Mouse (Mus musculus) limb, embryonic 10.5 days (tissue): ENCODE data around the gene H2-Ob. TPM values are rescaled to one million over a fixed set of nuclear protein-coding genes. Genes with fewer than 3 reads are reported as not detected.

Experiments used
- DNase-seq: peaks from one replicate; pipeline ENCODE4 v3.0.0-alpha.2; 2017; ENCODE audit warnings: low spot score
- H3K27ac ChIP-seq: fragments of 300-500 bp; sonication (generic); 2 replicates; pipeline ENCODE4 v1.5.1; 2016; ENCODE audit warnings: mild to moderate bottlenecking
- H3K27me3 ChIP-seq: fragments of 300-500 bp; sonication (generic); 2 replicates; pipeline ENCODE4 v1.6.1; 2016; ENCODE audit warnings: low read depth, mild to moderate bottlenecking; ENCODE audit not compliant: poor library complexity, severe bottlenecking
- H3K36me3 ChIP-seq: fragments of 300-500 bp; sonication (generic); 2 replicates; pipeline ENCODE4 v1.6.1; 2016; ENCODE audit warnings: mild to moderate bottlenecking, moderate library complexity
- H3K4me1 ChIP-seq: fragments of 300-500 bp; sonication (generic); 2 replicates; pipeline ENCODE4 v1.6.1; 2016
- H3K4me3 ChIP-seq: fragments of 300-500 bp; sonication (generic); 2 replicates; pipeline ENCODE4 v1.5.1; 2016; ENCODE audit warnings: mild to moderate bottlenecking, moderate library complexity
- H3K9me3 ChIP-seq: fragments of 300-500 bp; sonication (generic); replicated peaks from 2 replicates; pipeline ENCODE4 v1.6.1; 2016; ENCODE audit warnings: mild to moderate bottlenecking
- WGBS: fragments of 180-500 bp; shearing (Covaris S2); methylation state at CpG from one replicate; pipeline ENCODE4 v1.1.7; 2016; 5-methylcytosine and 5-hydroxymethylcytosine counted together
- polyA plus RNA-seq: library from polyadenylated mRNA; unstranded; fragments of >200 nt; fragmentation: Nextera tagmentation; extraction: Ambion mirVana; gene quantifications from 2 replicates; pipeline ENCODE4 v1.2.1, GENCODE M21; 2016

The H2-Ob gene
- polyA plus RNA-seq, 1 experiment from 2014 or later, result not detected

DNA sequence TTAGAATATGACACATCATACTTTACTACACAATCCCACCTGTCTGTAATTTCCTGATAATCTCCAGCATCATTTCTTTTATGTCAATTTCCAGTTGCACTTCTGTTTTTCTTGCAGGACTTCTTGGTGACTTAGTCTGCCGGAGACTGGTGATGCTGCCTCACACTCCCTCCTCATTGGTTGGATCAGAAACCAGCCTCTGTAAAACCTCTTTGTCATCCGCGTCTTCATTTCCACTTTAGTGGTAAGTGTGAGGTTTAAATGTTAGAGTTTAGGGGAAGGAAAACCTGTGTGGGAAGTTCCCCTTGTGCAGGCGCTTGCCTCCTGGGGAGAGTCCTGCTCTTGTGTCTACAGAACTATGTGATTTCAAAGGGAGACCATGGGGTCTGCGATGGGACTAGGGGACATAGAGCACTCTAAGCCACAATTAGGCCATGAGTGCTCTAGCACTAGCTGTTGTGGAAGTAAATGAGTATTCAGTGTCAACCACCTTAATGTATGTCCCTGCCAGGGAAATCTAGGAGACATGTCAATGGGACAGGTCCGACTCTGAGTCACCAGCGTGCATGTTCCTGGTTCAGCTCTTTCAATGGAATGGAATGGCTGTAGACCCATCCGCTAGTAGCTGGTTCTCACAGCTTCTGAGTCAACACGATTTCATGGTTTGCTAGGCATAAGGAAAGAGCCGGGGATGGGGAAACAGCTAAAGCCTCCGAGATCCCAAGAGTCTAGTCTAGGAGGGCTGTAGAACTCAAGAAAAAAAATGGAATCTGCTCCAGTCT, 19.1 kb downstream of the H2-Ob start, which contains the start of gene H2-Ab1:
TSS of gene H2-Ab1 (plus strand) at position 96 of the 782 bp plus-strand sequence.
- 72% methylated on average over 11 of the region's 11 CpGs for WGBS
- Histone ChIP-seq H3K36me3 (no peaks in the 10 kb centered on the region), H3K27me3 (peaks cover 16% of the 10 kb centered on the region), H3K9me3 (no peaks in the 10 kb centered on the region), H3K4me3 (no peak within 1 kb of the TSS), H3K27ac (no peak within 1 kb of the TSS), H3K4me1 (no peaks in the 10 kb centered on the region)
- peak; percentile 41 for DNase-seq

DNA sequence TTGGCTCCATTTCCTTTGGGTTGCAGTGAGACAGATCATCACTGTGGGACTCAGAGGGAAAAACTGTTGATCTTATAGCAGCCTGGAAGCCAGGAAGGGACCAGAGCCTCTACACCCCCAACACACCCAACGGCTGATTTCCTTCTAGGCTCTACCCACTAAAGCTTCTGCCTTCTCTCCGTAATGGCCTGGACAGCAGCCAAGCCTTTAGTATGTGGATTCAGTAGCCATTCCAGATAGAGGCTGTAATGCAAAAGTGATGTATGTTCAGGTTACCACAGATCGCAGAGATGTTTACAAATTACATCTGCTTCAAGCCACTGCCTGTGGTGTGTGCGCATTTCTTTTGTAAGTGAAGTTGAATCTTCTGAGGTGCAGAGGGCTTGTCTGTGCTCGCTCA, 21.8 kb downstream of the H2-Ob start:
- H3K27ac ChIP-seq, result no peak overlapping the region
- peaks cover 39% of the 10 kb centered on the region for H3K27me3 ChIP-seq
- no peaks in the 10 kb centered on the region for H3K9me3 ChIP-seq
- 86% methylated on average over 5 of the region's 5 CpGs for WGBS
- no peak overlapping the region for H3K4me3 ChIP-seq
- no peak for DNase-seq
- no peaks in the 10 kb centered on the region for H3K36me3 ChIP-seq
- peaks cover 22% of the 10 kb centered on the region for H3K4me1 ChIP-seq

DNA sequence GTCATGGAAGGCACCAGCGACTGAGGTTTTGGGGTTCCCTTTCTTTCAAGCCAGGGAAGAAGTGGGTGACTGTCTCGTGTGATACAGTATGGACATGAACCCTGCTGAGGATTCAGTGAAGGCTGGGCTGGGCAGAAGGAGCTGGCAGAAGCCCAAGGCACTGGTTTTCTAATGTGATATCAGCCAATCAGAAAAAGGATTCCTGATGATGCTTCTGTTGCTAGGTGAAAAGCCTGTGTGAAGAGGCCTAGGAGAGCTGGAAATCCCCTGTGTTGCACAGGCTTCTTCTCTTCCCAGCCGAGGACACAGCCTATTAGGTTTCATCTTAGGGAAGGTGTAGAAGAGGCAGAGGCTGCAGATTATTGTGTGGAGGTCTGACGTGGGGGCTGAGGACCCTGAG, 22.8 kb downstream of the H2-Ob start:
- H3K27me3 ChIP-seq, result peaks cover 40% of the 10 kb centered on the region
- 42% methylated on average over 4 of the region's 4 CpGs for WGBS
- H3K36me3 ChIP-seq, result no peaks in the 10 kb centered on the region
- DNase-seq, result no peak
- no peak overlapping the region for H3K4me3 ChIP-seq
- H3K27ac ChIP-seq, result no peak overlapping the region
- H3K4me1 ChIP-seq, result peaks cover 22% of the 10 kb centered on the region
- H3K9me3 ChIP-seq, result no peaks in the 10 kb centered on the region

DNA sequence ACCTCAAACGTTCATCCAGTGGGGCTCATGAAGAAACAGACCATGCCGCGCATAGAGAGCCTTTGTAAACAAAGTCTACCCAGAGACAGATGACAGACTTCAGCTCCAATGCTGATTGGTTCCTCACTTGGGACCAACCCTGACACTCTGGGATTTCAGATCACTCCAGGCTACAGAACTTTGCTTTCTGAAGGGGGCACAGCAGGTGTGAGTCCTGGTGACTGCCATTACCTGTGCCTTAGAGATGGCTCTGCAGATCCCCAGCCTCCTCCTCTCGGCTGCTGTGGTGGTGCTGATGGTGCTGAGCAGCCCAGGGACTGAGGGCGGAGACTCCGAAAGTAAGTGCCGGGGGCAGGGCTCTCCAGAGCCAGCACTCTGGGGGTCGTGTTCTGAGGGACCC, 24.4 kb downstream of the H2-Ob start:
- peaks cover 35% of the 10 kb centered on the region for H3K27me3 ChIP-seq
- H3K27ac ChIP-seq, result 0 out of 2 replicates have a peak overlapping the region, but pooled peaks have one; percentile 6
- no peaks in the 10 kb centered on the region for H3K9me3 ChIP-seq
- peaks cover 22% of the 10 kb centered on the region for H3K4me1 ChIP-seq
- no peaks in the 10 kb centered on the region for H3K36me3 ChIP-seq
- peak overlapping the region; percentile 67 for H3K4me3 ChIP-seq
- under 1% methylated on average over 8 of the region's 8 CpGs for WGBS
- peak; percentile 76 for DNase-seq

GRCm38 (mm10) chr17:34263811-34264371, 25.2 kb downstream of the H2-Ob start:
- Histone ChIP-seq H3K9me3 (no peaks in the 10 kb centered on the region), H3K4me3 (peak overlapping the region; percentile 67), H3K4me1 (peaks cover 22% of the 10 kb centered on the region), H3K36me3 (no peaks in the 10 kb centered on the region), H3K27ac (no peak overlapping the region), H3K27me3 (peaks cover 35% of the 10 kb centered on the region)
- 4% methylated on average over 14 of the region's 14 CpGs for WGBS
- peak; percentile 59 for DNase-seq

DNA sequence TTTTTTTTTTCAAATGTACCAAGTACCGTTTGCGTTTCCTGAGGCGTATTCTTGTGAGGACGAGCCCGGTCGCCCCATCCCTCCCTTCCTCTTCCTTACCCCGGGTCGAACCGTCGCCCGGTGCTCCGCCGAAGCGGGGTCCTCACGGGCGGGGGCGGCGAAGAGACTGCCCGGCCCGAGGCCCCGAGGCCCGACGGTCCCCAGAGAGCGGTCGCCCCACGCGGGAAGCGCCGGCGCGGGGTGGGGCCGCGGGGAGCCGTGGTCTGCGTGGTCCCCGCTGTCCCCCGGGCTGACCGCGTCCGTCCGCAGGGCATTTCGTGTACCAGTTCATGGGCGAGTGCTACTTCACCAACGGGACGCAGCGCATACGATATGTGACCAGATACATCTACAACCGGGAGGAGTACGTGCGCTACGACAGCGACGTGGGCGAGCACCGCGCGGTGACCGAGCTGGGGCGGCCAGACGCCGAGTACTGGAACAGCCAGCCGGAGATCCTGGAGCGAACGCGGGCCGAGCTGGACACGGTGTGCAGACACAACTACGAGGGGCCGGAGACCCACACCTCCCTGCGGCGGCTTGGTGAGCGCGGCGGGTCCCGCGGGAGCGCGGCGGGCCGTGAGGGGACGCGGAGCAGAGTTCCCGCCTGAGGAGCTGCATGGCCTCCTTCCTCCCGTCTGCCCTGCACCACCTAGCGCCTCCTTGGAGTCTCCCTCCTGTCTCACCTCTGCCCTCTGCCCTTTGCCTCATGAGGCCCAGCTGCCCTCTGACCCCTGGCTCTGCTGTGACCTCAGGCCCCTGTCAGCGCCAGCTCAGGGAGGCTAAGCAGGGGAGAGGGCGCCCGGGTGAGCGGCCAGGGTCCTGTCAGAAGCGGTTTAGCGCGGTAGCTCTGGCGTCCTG, 26.0 kb downstream of the H2-Ob start:
- H3K27me3 ChIP-seq, result peaks cover 35% of the 10 kb centered on the region
- DNase-seq, result peak; percentile 72
- H3K4me1 ChIP-seq, result peaks cover 22% of the 10 kb centered on the region
- H3K9me3 ChIP-seq, result no peaks in the 10 kb centered on the region
- no peaks in the 10 kb centered on the region for H3K36me3 ChIP-seq
- H3K27ac ChIP-seq, result peak overlapping the region; percentile 83
- peak overlapping the region; percentile 67 for H3K4me3 ChIP-seq
- under 1% methylated on average over 93 of the region's 93 CpGs for WGBS

DNA sequence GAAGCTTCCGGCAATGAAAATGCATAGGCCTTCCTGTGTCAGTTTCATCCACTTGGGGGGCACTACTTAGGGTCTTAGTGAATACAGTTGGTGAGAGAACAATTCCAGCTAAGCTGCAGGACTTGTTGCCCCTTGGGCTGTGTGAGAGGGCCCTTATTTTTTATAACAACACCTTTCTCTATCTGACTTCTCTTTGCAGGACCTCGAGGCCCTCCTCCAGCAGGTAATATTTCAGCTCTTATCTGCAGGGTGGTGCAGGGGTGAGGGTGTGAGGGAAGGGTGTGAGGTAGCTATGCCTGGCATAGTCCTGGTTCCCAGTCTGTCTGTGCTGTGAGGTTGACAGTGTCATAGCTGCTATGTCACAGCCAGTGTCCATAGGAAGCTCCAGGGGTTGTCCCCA, 29.6 kb downstream of the H2-Ob start:
- Histone ChIP-seq H3K27me3 (peaks cover 22% of the 10 kb centered on the region), H3K4me1 (peaks cover 20% of the 10 kb centered on the region), H3K9me3 (no peaks in the 10 kb centered on the region), H3K27ac (no peak overlapping the region), H3K36me3 (no peaks in the 10 kb centered on the region), H3K4me3 (no peak overlapping the region)
- DNase-seq, result no peak
- WGBS, result 75% methylated on average over 2 of the region's 2 CpGs

GRCm38 (mm10) chr17:34268748-34269147, 30.0 kb downstream of the H2-Ob start:
- Histone ChIP-seq H3K27me3 (peaks cover 17% of the 10 kb centered on the region), H3K27ac (no peak overlapping the region), H3K4me3 (no peak overlapping the region), H3K4me1 (peaks cover 15% of the 10 kb centered on the region), H3K36me3 (no peaks in the 10 kb centered on the region), H3K9me3 (no peaks in the 10 kb centered on the region)
- DNase-seq, result no peak
- 90% methylated on average over 2 of the region's 2 CpGs for WGBS

DNA sequence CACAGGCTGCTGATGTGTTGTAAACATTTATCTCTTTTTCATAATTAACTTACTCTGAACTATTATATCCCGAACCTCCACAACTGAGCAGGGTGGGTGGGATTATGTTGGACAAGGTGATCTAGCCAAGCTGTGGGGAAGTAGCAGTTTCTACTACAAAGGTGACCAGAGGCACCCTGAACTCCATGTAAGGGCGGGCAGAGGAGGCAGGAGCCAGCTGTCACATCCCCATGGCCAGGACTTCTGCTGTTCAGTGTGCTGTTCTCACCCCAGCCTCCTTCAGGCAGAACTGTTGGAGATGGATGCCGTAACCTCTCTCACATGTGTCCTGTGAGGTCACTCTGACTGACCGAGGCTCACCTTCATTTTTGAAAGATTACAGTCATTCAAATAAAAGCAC, 31.1 kb downstream of the H2-Ob start:
- 80% methylated on average over 4 of the region's 4 CpGs for WGBS
- Histone ChIP-seq H3K4me1 (peaks cover 5% of the 10 kb centered on the region), H3K27ac (no peak overlapping the region), H3K36me3 (no peaks in the 10 kb centered on the region), H3K27me3 (peaks cover 8% of the 10 kb centered on the region; the same call in 1 of the 2 replicates), H3K4me3 (no peak overlapping the region), H3K9me3 (no peaks in the 10 kb centered on the region)
- DNase-seq, result no peak

DNA sequence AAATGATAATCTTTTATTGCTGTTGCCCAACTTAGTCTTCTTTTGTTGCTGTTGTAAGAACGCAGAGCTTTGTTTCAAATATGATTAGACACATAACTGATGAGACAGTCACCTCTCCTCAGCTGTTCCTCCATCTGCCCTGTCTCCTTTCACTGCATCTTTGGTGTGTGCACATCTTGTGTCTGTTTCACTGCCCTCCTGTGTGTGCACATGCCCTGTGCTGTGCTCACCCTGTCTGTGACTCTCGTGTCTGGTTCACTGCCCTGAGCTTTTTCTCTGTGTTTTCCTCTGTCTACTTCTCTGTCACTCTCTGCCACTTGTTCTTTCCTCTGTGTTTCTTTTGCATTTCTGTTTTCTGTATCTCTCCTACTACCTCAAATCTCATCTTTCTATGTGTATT, 31.5 kb downstream of the H2-Ob start:
- Histone ChIP-seq H3K9me3 (no peaks in the 10 kb centered on the region), H3K4me3 (no peak overlapping the region), H3K36me3 (no peaks in the 10 kb centered on the region), H3K27ac (no peak overlapping the region), H3K27me3 (peaks cover 4% of the 10 kb centered on the region; the same call in 1 of the 2 replicates), H3K4me1 (peaks cover under 1% of the 10 kb centered on the region)
- DNase-seq, result no peak
- WGBS, result 88% methylated on average over 2 of the region's 2 CpGs

GRCm38 (mm10) chr17:34270940-34271339, 32.2 kb downstream of the H2-Ob start:
- no peaks in the 10 kb centered on the region for H3K27me3 ChIP-seq
- no peak overlapping the region for H3K4me3 ChIP-seq
- H3K36me3 ChIP-seq, result no peaks in the 10 kb centered on the region
- no peak for DNase-seq
- 87% methylated on average over 2 of the region's 2 CpGs for WGBS
- no peak overlapping the region for H3K27ac ChIP-seq
- no peaks in the 10 kb centered on the region for H3K4me1 ChIP-seq
- H3K9me3 ChIP-seq, result no peaks in the 10 kb centered on the region

GRCm38 (mm10) chr17:34272102-34272501, 33.4 kb downstream of the H2-Ob start:
- WGBS, result 93% methylated on average over 1 of the region's 1 CpGs

More at GRCm38 (mm10) chr17:34272102-34272501, 33.4 kb downstream of the H2-Ob start:
- DNase-seq, result no peak
- Histone ChIP-seq H3K4me3 (no peak overlapping the region), H3K4me1 (no peaks in the 10 kb centered on the region), H3K27me3 (no peaks in the 10 kb centered on the region), H3K9me3 (0 out of 2 replicates have a peak, but pooled peaks cover 2% of the 10 kb centered on the region), H3K36me3 (no peaks in the 10 kb centered on the region), H3K27ac (no peak overlapping the region)
